7 mouse cellular contexts compared by ENCODE assay signal in the genomic region with DNA sequence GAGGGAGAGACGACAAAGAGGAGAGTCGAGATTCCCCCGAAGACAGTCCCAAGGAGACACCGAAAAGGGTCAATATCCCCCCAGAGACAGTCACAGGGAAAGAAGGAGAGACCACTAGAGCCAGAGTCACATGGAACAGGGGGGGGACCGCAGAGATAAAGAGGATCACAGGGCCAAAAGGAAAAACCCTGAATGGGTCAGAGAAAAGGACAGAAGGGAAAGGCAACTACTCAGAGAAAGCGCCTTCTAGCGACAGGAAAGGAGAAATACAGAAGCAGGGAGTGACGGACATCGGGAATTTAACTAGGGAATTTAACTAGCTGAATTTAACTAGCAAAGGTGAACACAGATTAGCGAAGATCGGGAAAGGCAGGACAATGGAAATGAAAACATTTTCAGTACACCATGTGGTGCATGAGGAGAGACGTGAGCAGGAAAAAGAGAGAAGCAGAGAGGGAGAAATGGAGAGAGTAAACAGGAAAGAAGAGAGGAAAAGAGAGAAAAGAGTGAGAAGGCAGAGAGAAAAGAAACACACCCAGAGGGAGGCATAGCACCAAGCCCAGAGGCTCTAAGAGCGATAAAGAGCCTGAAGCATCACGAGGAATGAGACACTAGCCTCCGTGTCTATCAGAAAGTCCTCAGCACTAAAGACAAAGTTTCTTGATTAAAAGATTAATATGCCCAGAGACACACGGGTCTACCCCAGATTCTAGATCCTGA. TPM values are rescaled to one million over a fixed set of nuclear protein-coding genes. Genes with fewer than 3 reads are reported as not detected.
DNase-seq lines count a peak whose midpoint lies in the region; ATAC-seq and TF ChIP-seq lines count a peak whose summit lies in the region.

No protein-coding gene starts in this region.

- H3K4me1 ChIP-seq in ES-E14 (ENCODE audit: control insufficient read depth in 2 of 2, insufficient read depth in 2 of 2, low read length in 2 of 2, poor library complexity in 1 of 2) = peaks cover 11 to 35% of the 10 kb centered on the region in 2 experiments
- H3K4me1 ChIP-seq in forebrain, embryonic 13.5 days = peaks cover 35% of the 10 kb centered on the region
- peaks cover 29% of the 10 kb centered on the region for H3K4me1 ChIP-seq in limb, embryonic 10.5 days
- peaks cover 18% of the 10 kb centered on the region for H3K4me1 ChIP-seq in midbrain, embryonic 16.5 days (ENCODE audit: control insufficient read depth, insufficient read depth, low read length)

- H3K9ac ChIP-seq in ES-E14 (ENCODE audit: insufficient read depth, low read depth, low read length, poor library complexity, severe bottlenecking) = peak overlapping the region; percentile 57; the same call in 1 of the 2 replicates
- H3K9ac ChIP-seq in forebrain, embryonic 13.5 days = peak overlapping the region; percentile 56
- no peak overlapping the region; the same call in 1 of the 2 replicates for H3K9ac ChIP-seq in midbrain, embryonic 16.5 days (ENCODE audit: low read depth, low read length)

- in situ Hi-C loops in ES-E14 (cut with MboI; ENCODE audit: low sequenced_read_pairs in 2 of 2, unreplicated experiment in 2 of 2) = loop anchor here in 1 of 2 experiments (10.0 kb wide), 1 partner anchor 58 kb away; a partner anchor contains a TSS

- DNase-seq in ES-E14 (ENCODE audit: low read depth, low spot score) (no peak), adipocyte (ENCODE audit: low spot score) (peak; percentile 24)
- DNase-seq in limb, embryonic 10.5 days (ENCODE audit: low spot score) = no peak
- DNase-seq in ovary, postnatal 36 days (ENCODE audit: low spot score) = no peak
- no peak for DNase-seq in layer of hippocampus, postnatal 25 days (ENCODE audit: extremely low spot score in 1 of 2, low spot score in 1 of 2)

- H3K27me3 ChIP-seq in forebrain, embryonic 13.5 days = peaks cover 27% of the 10 kb centered on the region
- H3K27me3 ChIP-seq in limb, embryonic 10.5 days (ENCODE audit: low read depth, poor library complexity, severe bottlenecking) = peaks cover 71% of the 10 kb centered on the region
- H3K27me3 ChIP-seq in midbrain, embryonic 16.5 days (ENCODE audit: control insufficient read depth, insufficient read depth, low read depth, low read length) = peaks cover 12% of the 10 kb centered on the region; the same call in 1 of the 2 replicates

- peak; percentile 23 for ATAC-seq in forebrain, embryonic 13.5 days
- ATAC-seq in midbrain, embryonic 16.5 days = peak; percentile 26

- H3K4me2 ChIP-seq in forebrain, embryonic 13.5 days = peak overlapping the region; percentile 89
- peak overlapping the region; percentile 74 for H3K4me2 ChIP-seq in midbrain, embryonic 16.5 days (ENCODE audit: low read length)

- WGBS in forebrain, embryonic 13.5 days = 2% methylated on average over 16 of the region's 16 CpGs
- WGBS in limb, embryonic 10.5 days = 4% methylated on average over 16 of the region's 16 CpGs
- 2% methylated on average over 16 of the region's 16 CpGs for WGBS in midbrain, embryonic 16.5 days

- no peak overlapping the region; the same call in 1 of the 2 replicates for H3K27ac ChIP-seq in ES-E14 (ENCODE audit: insufficient read depth, low read depth, low read length, poor library complexity, severe bottlenecking)
- H3K27ac ChIP-seq in forebrain, embryonic 13.5 days = no peak overlapping the region
- no peak overlapping the region for H3K27ac ChIP-seq in limb, embryonic 10.5 days
- no peak overlapping the region for H3K27ac ChIP-seq in midbrain, embryonic 16.5 days (ENCODE audit: low read length)

- H3K9me3 ChIP-seq in ES-E14 (ENCODE audit: control insufficient read depth, insufficient read depth, low read depth, low read length) = no peaks in the 10 kb centered on the region
- no peaks in the 10 kb centered on the region for H3K9me3 ChIP-seq in forebrain, embryonic 13.5 days (replicated peaks)
- no peaks in the 10 kb centered on the region for H3K9me3 ChIP-seq in limb, embryonic 10.5 days (replicated peaks)
- no peaks in the 10 kb centered on the region for H3K9me3 ChIP-seq in midbrain, embryonic 16.5 days (replicated peaks; ENCODE audit: control insufficient read depth, low read length, poor library complexity, severe bottlenecking)

- peaks cover 4% of the 10 kb centered on the region for H3K36me3 ChIP-seq in ES-E14 (ENCODE audit: control insufficient read depth, insufficient read depth, low read length, poor library complexity, severe bottlenecking)
- peaks cover 8% of the 10 kb centered on the region; the same call in 1 of the 2 replicates for H3K36me3 ChIP-seq in forebrain, embryonic 13.5 days (ENCODE audit: poor library complexity, severe bottlenecking)
- peaks cover 16% of the 10 kb centered on the region for H3K36me3 ChIP-seq in limb, embryonic 10.5 days
- H3K36me3 ChIP-seq in midbrain, embryonic 16.5 days (ENCODE audit: control insufficient read depth, insufficient read depth, low read length) = no peaks in the 10 kb centered on the region

- peak overlapping the region; percentile 76 to 77 for H3K4me3 ChIP-seq in ES-E14 (ENCODE audit: insufficient read depth in 1 of 2, low read depth in 1 of 2, low read length in 2 of 2, poor library complexity in 1 of 2, severe bottlenecking in 1 of 2)
- H3K4me3 ChIP-seq in forebrain, embryonic 13.5 days = peak overlapping the region; percentile 46
- H3K4me3 ChIP-seq in limb, embryonic 10.5 days = peak overlapping the region; percentile 44
- H3K4me3 ChIP-seq in midbrain, embryonic 16.5 days (ENCODE audit: low read depth, low read length) = peak overlapping the region; percentile 47

TF ChIP-seq in ES-E14, 5 proteins besides CTCF, POLR2A, EP300 and RAD21:
- no peak for TF ChIP-seq MAFK (IDR thresholded peaks at IDR 0.05; ENCODE audit: insufficient read depth, low read depth, low read length)
- no peak for TF ChIP-seq ZC3H11A (IDR thresholded peaks at IDR 0.05; ENCODE audit: borderline replicate concordance, low read depth, low read length)
- TF ChIP-seq ZNF384 (IDR thresholded peaks at IDR 0.05; ENCODE audit: low read depth, low read length) = no peak
- no peak for TF ChIP-seq HCFC1 (IDR thresholded peaks at IDR 0.05; ENCODE audit: borderline replicate concordance, insufficient read depth, low read length)
- no peak for TF ChIP-seq CHD2 (IDR thresholded peaks at IDR 0.05; ENCODE audit: low read depth, low read length)

RNA-seq across cellular contexts. Expression of a gene that starts 13.7 kb away (rescaled TPM):
- 6.6 and 7.3 TPM in 2 replicates for total RNA-seq in ES-E14 (2012; rRNA removed)
- 0.62 and 0.77 TPM in 2 replicates for polyA plus RNA-seq in forebrain, embryonic 13.5 days (2015; fragmentation: Nextera tagmentation; extraction: Ambion mirVana)
- polyA plus RNA-seq in limb, embryonic 10.5 days (2016; fragmentation: Nextera tagmentation; extraction: Ambion mirVana) = 0.06 TPM in 1 of 2 replicates, not detected in the other
- polyA plus RNA-seq in midbrain, embryonic 16.5 days (2015; fragmentation: Nextera tagmentation; extraction: Ambion mirVana) = 3.3 and 3.8 TPM in 2 replicates
- total RNA-seq in layer of hippocampus, postnatal 25 days (2021) = 100 to 1,000 TPM; 540 to 555 TPM

RNA-seq across cellular contexts. Expression of a gene that starts 13.8 kb away (rescaled TPM):
- total RNA-seq in ES-E14 (2012; rRNA removed) = 80.8 and 84.1 TPM in 2 replicates
- 14.6 and 16.3 TPM in 2 replicates for polyA plus RNA-seq in forebrain, embryonic 13.5 days (2015; fragmentation: Nextera tagmentation; extraction: Ambion mirVana)
- 23.6 and 29.4 TPM in 2 replicates for polyA plus RNA-seq in limb, embryonic 10.5 days (2016; fragmentation: Nextera tagmentation; extraction: Ambion mirVana)
- polyA plus RNA-seq in midbrain, embryonic 16.5 days (2015; fragmentation: Nextera tagmentation; extraction: Ambion mirVana) = 32.7 and 36.4 TPM in 2 replicates
- 10 to 100 TPM; 73.5 to 82.2 TPM for total RNA-seq in layer of hippocampus, postnatal 25 days (2021)

RNA-seq across cellular contexts. Expression of a gene that starts 30.0 kb away (rescaled TPM):
- total RNA-seq in ES-E14 (2012; rRNA removed) = 14.4 and 16.0 TPM in 2 replicates
- polyA plus RNA-seq in forebrain, embryonic 13.5 days (2015; fragmentation: Nextera tagmentation; extraction: Ambion mirVana) = 4.6 TPM in 2 replicates
- polyA plus RNA-seq in limb, embryonic 10.5 days (2016; fragmentation: Nextera tagmentation; extraction: Ambion mirVana) = 0.67 and 2.4 TPM in 2 replicates
- polyA plus RNA-seq in midbrain, embryonic 16.5 days (2015; fragmentation: Nextera tagmentation; extraction: Ambion mirVana) = 2.6 and 3.0 TPM in 2 replicates
- total RNA-seq in layer of hippocampus, postnatal 25 days (2021) = 100 to 1,000 TPM; 140 TPM

RNA-seq across cellular contexts. Expression of a gene that starts 53.2 kb away (rescaled TPM):
- 3.7 and 8.0 TPM in 2 replicates for total RNA-seq in ES-E14 (2012; rRNA removed)
- not detected in 2 replicates for polyA plus RNA-seq in forebrain, embryonic 13.5 days (2015; fragmentation: Nextera tagmentation; extraction: Ambion mirVana)
- not detected in 2 replicates for polyA plus RNA-seq in limb, embryonic 10.5 days (2016; fragmentation: Nextera tagmentation; extraction: Ambion mirVana)
- 0.10 TPM in 1 of 2 replicates, not detected in the other for polyA plus RNA-seq in midbrain, embryonic 16.5 days (2015; fragmentation: Nextera tagmentation; extraction: Ambion mirVana)
- total RNA-seq in layer of hippocampus, postnatal 25 days (2021) = under 1 TPM in 1 of 2 experiments, not detected in 1; 0.05 TPM
